Mouse (Mus musculus) adrenal gland, postnatal 10 days (tissue): ENCODE measurements around the gene Irx4. TPM values are rescaled to one million over a fixed set of nuclear protein-coding genes. Genes with fewer than 3 reads are reported as not detected.

Experiments used
- DNase-seq: peaks from one replicate; pipeline ENCODE4 v3.0.0; 2021; ENCODE audit warnings: mixed read lengths
- total RNA-seq, 2 experiments: library from RNA; stranded (reverse); gene quantifications; 2 replicates each; pipeline ENCODE4 v1.2.3; 2021

The Irx4 gene
- total RNA-seq, 2 experiments from 2014 or later = not detected

DNA sequence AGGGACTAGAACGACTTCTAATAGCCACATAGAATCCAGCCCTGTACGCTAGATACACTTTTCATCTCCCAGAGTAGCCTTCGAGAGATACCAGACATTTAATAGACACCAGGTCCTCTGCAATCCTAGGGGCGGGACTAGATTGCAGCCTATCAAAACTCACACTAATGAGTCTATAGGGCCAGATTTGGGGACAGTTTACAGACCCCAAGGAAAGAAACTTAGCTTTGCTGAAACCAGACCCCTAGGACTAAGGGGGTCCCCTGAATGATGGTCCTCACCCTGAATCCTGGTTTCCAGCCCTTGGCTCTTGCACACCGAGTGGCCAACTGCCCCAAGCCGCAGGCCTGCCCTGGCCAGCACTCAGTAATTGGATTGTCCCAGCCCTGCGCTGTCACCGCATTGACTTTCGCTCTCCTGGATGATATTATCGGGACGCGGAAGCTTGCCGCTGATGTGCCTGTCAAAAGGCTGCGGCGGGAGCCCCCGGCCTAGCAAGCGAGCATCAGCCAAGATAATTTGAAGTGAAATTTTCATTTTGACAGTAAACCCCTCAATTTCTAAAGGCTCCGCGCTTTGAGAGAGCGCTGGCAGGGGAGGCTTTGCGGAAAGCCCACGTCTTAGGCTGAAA is 10.3 kb downstream of the Irx4 start:
- no peak for DNase-seq

DNA sequence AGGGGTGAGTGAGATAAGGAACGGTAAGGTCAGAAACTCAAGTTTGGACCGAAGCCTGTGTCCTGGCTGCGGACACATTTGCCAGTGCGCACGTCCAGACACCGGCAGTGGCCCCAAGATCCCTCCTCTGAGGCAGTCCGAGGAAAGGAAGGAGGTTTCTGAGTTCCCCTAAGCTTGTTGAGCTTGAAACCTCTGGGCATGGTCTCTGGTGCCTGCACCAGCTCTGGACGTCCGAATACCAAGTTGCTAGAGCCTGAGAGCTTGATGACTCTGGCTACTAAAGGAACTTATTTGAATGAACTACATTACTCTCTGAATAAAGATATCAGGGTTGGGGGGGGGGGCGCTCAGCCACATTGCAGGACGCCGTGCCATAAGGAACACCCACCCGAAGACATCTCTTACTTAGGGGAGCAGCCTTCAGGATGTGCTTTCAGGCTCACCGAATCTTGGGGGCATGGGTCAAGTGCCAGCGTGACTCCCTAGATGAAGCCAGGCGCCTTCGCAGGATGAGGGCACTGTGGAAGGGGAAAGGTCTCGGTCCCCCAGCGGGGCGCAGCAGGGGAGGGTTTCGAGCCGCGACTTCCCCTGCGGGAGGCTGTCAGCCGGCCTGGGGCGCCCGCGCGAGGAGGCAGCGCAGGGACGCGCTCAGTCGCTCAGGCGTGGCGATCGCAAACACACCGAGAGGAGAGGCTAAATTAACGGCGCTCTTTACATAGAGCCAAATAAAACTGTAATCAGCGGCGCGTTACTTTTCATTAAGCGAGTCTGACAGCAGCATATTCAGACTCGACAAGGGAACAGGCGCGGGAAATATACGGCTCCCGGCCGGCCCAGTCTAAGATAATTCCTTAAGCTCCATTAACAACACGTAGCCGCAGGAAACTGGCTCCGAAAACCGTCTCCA is 11.3 kb downstream of the Irx4 start:
- DNase-seq = no peak

DNA sequence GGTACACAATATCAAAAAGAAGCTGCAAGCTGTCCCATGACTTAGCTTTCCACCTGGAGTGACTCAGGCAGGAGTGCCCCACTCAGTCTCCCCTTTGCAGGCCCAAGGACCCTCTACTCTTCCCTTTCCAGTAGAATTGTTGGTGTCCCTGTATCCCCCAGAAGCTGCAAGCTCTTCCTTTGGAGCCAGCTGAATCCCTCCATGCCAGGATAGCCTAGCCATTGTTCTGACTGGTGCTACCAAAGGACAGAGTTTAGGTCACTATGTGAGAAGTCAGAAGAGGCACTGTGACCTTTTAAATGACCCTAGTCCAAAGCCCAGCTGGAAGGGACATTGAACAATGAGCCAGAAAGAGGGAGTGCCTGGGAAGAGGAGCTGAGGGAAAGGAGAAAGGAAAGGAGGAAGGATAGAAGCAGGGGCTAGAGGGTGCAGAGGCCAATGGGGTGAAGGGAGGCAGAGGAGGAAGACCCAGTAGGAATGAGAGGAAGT is 12.6 kb downstream of the Irx4 start:
- no peak for DNase-seq

DNA sequence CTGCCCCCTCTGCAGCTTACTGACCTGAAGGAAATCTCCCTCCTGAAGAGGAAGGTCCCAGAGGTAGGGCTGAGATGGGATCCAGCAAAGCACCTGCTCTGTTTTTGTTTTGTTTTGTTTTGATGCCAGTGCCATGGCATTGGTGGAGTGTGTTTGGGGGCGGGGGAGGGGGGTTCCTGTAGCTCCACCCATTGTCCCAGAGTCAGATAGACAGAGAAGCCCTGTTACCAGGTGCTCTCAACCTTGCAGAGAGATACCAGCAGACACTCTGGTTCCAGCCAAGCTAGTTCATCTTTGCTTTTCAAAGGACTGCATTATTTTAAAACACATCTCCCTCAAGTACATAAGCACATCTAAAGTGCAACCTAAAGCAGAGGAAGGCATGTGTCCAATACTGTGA is 13.3 kb downstream of the Irx4 start:
- DNase-seq = no peak

DNA sequence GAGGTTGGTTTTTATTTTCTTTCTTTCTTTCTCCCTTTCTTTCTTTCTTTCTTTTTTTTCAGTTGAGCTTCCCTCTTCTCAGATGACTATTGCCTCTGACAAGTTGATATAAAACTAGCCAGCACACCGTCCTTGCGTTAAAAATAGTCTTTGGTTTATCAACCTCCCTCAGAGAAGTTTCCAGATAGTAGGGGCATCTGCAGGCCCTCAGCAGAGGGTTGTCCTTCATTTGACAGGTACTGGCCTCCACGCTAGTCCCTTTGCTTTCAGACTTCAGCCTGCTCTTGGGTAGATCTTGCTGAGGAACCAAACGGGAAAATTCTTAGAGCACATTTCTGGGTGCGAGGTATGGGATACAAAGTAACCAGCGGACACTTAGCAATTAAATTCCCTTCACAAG is 17.1 kb downstream of the Irx4 start:
- DNase-seq = no peak

DNA sequence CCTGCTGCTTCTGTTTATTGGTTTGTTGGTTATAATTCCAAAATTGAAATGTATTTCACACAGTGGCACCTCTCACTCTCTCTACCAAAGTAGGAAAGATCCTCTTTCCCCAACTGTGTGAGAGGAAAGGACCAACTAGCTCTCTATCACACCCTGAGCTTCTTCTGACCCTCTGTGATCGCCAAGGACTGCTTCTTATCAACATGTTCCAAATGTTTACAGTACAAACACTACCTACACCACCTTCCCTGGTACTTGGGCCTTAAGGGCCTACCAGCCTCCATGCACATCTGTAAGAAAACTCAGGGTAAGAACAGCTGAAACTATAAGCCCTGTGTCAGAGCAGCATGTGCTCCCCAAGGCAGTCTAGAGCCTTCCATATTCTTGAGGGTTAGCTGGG is 17.5 kb downstream of the Irx4 start:
- no peak for DNase-seq

DNA sequence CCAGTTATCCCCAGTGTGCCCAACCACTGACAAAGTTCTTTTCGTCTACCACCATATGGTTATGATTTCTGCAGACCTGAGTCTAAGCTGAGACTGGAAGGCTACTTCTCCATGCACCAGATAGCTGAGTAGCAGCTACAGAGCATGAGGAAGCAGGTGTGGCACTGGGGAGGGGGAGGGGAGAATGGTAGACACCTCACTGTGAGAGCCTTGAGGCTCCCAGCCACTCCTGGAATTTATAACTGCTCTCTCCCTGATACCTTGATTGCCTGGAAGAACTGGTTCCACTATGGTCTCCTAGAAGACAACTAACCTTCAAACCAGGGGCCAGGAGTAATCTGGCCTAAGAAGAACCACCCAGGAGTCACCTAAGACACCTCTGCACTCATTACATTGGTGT is 18.9 kb downstream of the Irx4 start:
- no peak for DNase-seq

DNA sequence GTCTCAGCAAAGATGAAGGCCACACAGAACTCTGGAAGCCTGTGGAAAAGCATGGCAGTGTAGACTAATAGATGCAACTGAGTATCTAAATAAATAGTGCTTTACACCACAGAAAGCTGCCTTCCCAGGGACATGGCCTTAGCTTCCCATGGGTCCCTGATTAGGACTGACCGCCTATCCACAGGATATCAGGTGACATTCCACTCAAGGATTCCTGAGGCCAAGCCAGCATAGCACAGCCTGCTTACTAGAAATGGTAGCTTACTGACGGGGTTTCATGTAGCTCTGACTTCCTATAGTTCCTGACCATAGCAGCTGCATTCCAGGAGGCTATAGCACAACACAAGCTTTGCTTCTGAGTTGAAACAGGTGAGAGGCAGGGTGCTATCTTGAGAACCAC is 22.1 kb downstream of the Irx4 start:
- DNase-seq = no peak

DNA sequence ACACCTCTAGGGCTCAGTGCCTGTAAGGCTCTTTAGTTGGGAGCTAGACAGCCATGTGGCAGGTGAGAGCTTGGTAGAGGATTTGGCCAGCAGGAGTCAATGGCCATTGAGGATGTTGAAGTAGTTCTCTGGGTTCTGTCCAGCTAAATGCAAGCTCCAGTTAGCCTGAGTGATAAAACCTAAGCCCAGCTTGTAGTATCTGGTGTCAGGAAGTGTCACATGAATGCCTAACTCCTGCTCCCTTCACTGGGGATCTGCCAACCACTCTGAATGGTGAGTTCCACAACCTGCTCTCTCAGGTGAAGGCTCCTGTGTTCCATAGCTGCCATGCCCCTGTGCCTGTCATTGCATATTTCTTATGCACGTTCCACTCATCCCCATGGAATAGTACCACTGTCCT is 23.3 kb downstream of the Irx4 start:
- no peak for DNase-seq

DNA sequence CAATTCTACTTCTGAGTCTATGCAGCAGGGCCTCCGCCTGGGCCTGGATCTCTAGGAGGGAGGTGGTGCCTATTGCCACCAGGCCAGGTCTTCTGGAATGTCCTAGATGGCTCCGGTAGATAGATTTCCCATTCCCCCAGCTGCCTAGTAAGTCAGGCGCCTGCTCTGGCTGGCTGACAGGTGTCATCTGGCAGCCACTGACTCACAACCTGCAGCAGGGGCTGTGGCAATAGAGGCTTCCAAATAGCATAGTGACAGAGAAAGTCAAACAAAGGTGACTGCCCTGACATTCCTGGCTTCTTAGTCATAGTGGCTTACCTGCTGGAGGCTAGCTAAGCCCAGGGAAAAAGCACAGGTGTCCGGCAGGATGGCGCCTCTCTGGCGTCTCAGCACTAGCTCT is 29.9 kb downstream of the Irx4 start:
- no peak for DNase-seq

DNA sequence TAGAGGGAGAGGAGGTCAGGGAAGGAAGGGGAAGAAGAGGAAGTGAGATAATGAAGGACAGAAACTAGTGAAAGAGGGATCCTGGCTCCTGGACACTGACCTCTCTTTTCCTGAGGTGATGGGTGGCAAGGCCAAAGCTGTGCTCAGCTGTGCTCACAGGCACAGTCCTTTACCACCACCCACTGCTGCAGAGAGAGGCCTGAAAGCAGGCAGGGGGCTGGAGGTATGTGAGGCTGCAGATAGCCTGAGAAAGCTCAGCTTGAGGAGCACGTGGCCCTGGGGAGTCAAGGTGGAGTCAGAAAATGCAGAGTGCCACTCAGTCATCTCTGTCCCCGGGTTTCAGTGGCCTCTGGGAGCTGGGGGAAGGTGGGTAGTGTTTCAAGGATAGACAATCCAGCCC is 30.8 kb downstream of the Irx4 start:
- no peak for DNase-seq

DNA sequence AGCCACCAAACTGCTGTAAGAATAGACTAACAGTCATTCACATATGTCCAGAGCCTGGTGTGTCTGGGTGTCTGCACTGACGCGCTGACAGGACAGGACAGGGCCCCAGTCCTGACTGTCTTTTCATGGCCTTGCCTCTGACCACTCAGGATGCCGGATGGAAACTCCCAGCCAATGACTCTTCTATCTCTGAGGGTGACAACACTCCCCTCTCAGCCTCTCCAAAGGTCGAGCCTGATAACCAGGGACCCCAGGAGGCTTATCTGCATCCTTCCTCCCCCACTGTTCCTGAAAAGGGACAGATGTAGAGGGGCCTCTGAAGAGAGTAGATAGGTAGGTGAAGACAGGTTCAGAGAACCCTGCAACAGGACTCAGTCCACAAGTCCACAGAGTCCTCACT is 38.4 kb downstream of the Irx4 start:
- no peak for DNase-seq

DNA sequence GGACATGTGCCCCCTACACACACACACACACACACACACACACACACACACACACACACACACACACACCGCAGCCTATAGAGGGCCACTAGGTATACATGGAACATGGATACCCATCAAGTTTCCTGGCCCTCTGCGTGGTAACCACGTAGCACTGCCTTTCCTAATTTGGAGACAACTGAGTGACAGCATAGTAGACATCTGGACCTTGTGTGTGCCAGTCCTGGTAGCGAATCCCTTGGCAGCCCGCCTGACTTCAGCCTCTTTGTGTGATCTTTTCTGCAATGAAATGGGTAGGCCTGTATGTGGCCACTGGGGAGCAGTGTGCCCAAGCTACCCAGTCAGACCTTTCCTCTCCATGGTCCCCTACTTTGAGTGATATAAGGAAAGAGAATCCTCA is 39.0 kb downstream of the Irx4 start:
- DNase-seq = no peak

DNA sequence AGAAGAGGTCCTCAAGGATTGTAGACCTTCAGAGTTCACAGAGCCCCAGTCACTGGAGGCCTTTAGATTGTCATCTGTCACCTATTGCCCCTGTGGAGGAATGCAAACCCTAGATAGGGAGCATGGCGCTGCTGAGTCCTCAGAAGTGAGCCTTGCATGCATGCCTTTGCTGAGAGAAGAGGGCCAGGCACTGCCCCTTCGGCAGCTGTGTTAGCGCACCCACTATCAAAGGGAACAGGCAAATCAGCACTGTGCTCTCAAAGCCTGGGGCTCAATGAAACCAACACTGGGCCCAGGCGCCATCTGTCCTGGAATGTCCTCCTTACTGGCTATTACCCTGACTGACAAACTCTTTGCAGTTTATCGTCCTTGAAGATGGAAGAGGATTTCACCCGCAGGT is 44.5 kb downstream of the Irx4 start:
- DNase-seq = no peak

DNA sequence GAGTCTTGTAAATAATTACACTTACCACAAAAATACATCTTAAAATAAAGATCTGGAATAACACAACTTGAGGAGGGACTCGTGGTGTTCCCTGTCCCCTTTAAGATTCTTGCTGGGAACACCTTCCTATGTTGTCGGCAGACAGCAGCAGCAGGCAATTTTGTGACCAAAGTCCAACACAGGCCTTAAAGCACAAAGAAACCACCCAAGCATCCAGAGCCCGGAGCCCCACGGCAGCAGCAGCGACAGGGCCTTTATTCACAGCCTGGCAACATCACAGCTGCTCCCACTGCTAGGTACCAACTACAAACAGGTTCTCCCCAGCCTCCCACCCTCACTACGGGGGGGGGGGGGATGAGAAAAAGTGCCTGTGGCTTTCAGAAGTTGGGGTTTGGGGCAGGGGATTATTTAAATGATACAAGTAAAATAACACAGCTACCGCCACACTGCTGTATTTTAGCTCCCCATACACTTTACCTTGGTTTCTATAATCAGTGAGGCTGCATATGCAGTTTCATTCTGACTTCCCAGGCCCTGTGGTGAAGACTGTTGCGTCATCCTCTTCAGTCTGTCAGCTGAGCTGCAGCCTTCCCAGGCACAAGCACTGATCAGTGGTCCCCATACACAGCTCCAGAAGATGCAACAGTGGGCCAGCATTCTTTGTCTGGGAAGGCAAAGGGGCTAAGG is 45.3 kb downstream of the Irx4 start:
- DNase-seq = no peak

DNA sequence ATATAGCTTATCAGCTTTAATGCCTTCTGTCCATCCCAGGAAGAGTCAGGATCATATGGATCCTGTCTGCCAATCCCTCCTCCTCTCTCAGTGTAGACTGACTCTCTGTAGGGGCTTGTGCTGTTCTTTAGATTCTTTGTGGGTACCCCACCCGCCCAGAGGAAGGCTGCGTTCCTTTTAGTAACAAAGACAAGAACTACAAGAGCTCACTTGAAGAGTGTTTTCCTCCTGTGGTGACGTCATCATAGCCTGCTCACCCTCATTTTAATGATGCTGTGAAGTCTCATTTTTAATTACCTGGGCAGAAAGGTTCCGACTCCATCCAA is 45.8 kb downstream of the Irx4 start:
- DNase-seq = no peak

DNA sequence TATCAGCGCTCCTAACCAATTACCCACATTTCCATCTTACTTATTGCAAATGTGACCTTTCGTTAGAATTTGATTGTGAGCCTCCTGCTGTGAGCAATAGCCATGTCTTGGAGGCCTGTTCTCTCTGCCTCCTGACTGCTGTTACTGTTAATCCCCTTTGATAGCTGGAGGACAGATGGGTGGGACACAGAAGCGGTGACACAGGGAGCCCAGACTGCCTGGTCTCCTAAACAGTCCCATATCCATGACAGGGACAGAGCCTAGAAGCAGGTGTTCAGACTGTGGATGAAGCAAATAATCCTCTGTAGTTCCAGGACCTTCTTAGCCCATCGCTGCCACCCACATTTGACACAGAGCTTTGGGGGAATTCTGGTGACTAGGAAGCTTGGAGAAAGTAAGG is 46.2 kb downstream of the Irx4 start:
- DNase-seq = no peak

DNA sequence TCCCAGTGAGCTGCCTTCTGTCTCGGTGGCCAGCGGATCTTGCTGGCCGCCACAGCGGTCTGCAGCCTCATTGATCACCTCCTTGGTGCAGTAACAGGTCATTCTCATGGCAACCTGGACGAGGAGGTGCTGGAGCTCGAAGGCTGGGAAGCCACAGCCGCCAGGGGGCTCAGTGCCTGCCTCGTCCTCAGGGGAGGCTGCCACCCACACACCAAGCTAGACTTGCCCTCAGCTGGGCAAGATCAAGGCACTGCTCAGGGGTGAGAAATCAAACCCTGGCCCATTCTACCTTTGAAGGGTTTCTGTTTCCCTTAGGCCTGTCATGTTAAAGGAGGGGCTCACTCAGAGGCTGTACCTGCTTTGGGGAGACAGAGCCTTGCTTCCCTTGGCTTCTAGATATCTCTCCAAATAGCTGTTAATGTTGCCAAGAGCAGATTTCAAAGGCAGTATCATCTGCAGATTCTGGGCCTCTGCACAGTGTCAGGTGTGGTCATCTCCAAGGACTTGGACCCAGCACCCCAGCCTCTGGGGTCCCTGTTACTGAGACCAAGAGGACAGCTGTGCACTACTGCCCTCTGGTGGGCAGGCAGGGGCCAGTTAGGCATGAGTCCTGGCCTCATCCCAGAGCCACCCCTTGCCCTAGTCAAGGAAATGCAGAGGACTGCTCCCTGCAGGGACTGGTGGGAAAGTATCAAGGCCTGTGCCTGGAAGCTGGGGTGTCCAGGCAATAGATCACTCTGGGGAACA is 50.1 kb downstream of the Irx4 start:
- DNase-seq = peak; percentile 75
